Mouse (Mus musculus) CH12.LX (cell line): ENCODE results near the gene Zbtb34.

Source experiments
- CHD1 ChIP-seq: IDR thresholded peaks from 2 replicates; pipeline ENCODE4 v1.6.1; 2012; ENCODE audit warnings: low read depth, low read length, improper control_type of control experiment, inconsistent platforms
- CTCF ChIP-seq, 2 experiments: IDR thresholded peaks in 1 of 2; conservative IDR thresholded peaks in 1 of 2; 2 replicates each; pipeline ENCODE4 v1.5.1; 2011 to 2012; ENCODE audit warnings: low read depth in 2 of 2, low read length in 2 of 2, improper control_type of control experiment in 1 of 2, inconsistent platforms in 1 of 2, mild to moderate bottlenecking in 1 of 2, moderate library complexity in 1 of 2
- EP300 ChIP-seq: IDR thresholded peaks from 2 replicates; pipeline ENCODE4 v1.6.1; 2011; ENCODE audit warnings: low read length, improper control_type of control experiment
- HCFC1 ChIP-seq: IDR thresholded peaks from 2 replicates; pipeline ENCODE4 v1.6.1; 2012; ENCODE audit warnings: low read depth, mild to moderate bottlenecking, inconsistent platforms, low read length, improper control_type of control experiment
- JUN ChIP-seq: IDR thresholded peaks from 2 replicates; pipeline ENCODE4 v1.6.1; 2011; ENCODE audit warnings: low read depth, mild to moderate bottlenecking, low read length, improper control_type of control experiment, moderate library complexity; ENCODE audit not compliant: insufficient read depth
- MAFK ChIP-seq: IDR thresholded peaks from 2 replicates; pipeline ENCODE4 v1.6.1; 2011; ENCODE audit warnings: low read length, improper control_type of control experiment; ENCODE audit not compliant: insufficient replicate concordance
- MAX ChIP-seq: IDR thresholded peaks from 2 replicates; pipeline ENCODE4 v1.6.1; 2011; ENCODE audit warnings: low read length, improper control_type of control experiment
- MXI1 ChIP-seq: IDR thresholded peaks from 2 replicates; pipeline ENCODE4 v1.6.1; 2011; ENCODE audit warnings: mild to moderate bottlenecking, low read depth, low read length, improper control_type of control experiment
- NELFE ChIP-seq: IDR thresholded peaks from 2 replicates; pipeline ENCODE4 v1.6.1; 2011; ENCODE audit warnings: low read depth, low read length, improper control_type of control experiment
- POLR2A ChIP-seq: IDR thresholded peaks from 2 replicates; pipeline ENCODE4 v1.6.1; 2011; ENCODE audit warnings: low read depth, mild to moderate bottlenecking, improper control_type of control experiment, low read length
- SIN3A ChIP-seq: IDR thresholded peaks from 2 replicates; pipeline ENCODE4 v1.6.1; 2012; ENCODE audit warnings: low read length, improper control_type of control experiment, inconsistent platforms
- ZMIZ1 ChIP-seq: IDR thresholded peaks from 2 replicates; pipeline ENCODE4 v1.6.1; 2012; ENCODE audit warnings: low read depth, mild to moderate bottlenecking, inconsistent platforms, low read length, improper control_type of control experiment

DNA sequence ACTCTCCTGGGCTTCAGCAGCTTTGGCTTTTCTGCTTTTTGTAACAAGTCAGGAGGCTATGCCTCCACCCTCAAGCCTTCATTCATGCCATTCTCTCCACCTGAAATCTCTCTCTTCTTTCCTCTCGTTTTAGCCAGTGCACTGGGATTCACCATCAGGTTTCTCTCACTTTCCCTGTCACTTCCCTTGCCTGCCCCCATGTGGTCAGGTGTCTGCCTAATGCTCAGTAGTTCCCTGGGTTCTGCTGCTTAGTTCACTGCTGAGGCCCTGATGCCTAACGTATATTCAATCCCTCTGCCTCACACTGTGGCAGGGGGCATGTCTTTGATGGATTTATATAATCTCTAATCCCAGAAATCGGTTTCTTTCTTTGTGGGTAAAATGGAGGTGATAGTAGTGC, 29.9 kb downstream of the Zbtb34 start:
- TF ChIP-seq MXI1, result no peak
- TF ChIP-seq JUN, result no peak
- TF ChIP-seq CTCF (conservative IDR thresholded peaks at IDR 0.05 in 1 of 2, IDR thresholded peaks at IDR 0.05 in 1 of 2; ENCODE audit: low read depth in 2 of 2, low read length in 2 of 2), result peak in 1 of 2 experiments; percentile 53; a peak in 2 of 4 replicates
- TF ChIP-seq EP300, result no peak
- TF ChIP-seq CHD1, result no peak
- no peak for TF ChIP-seq ZMIZ1
- no peak for TF ChIP-seq SIN3A
- no peak for TF ChIP-seq MAFK
- no peak for TF ChIP-seq MAX
- TF ChIP-seq HCFC1, result no peak
- TF ChIP-seq NELFE, result no peak
- TF ChIP-seq POLR2A, result no peak
